Mouse (Mus musculus): ENCODE data around the gene Abca2. TPM values are rescaled to one million over a fixed set of nuclear protein-coding genes. Genes with fewer than 3 reads are reported as not detected.

The Abca2 gene
- polyA plus RNA-seq, 1 experiment = 51.0 TPM

- no peak for TF ChIP-seq POLR2A (IDR thresholded peaks at IDR 0.05; ENCODE audit: low read depth, low read length)
- TF ChIP-seq CTCF (conservative IDR thresholded peaks at IDR 0.05; ENCODE audit: insufficient read depth, insufficient read length, low read depth, low read length) = no peak
- WGBS = 71% methylated on average over 1 of the region's 1 CpGs
- peaks cover 8% of the 10 kb centered on the region; the same call in 1 of the 2 replicates for H3K4me1 ChIP-seq (ENCODE audit: control insufficient read depth, insufficient read depth, low read length)
- no peak for DNase-seq
- no peak overlapping the region for H3K27ac ChIP-seq (ENCODE audit: insufficient read depth, low read depth, low read length)
- H3K36me3 ChIP-seq (ENCODE audit: control insufficient read depth, insufficient read depth, low read length) = no peaks in the 10 kb centered on the region
- H3K4me3 ChIP-seq (ENCODE audit: insufficient read depth, low read depth, low read length) = no peak overlapping the region
- H3K27me3 ChIP-seq (replicated peaks; ENCODE audit: control insufficient read depth, insufficient read depth, low read length) = no peaks in the 10 kb centered on the region
Measured at GRCm38 (mm10) chr2:25397010-25397409, 31.5 kb upstream of the Abca2 start.

GRCm38 (mm10) chr2:25398065-25398464, 30.4 kb upstream of the Abca2 start:
- no peaks in the 10 kb centered on the region for H3K36me3 ChIP-seq (ENCODE audit: control insufficient read depth, insufficient read depth, low read length)
- DNase-seq = no peak
- H3K4me1 ChIP-seq (ENCODE audit: control insufficient read depth, insufficient read depth, low read length) = peaks cover 8% of the 10 kb centered on the region; the same call in 1 of the 2 replicates
- H3K27ac ChIP-seq (ENCODE audit: insufficient read depth, low read depth, low read length) = no peak overlapping the region
- 97% methylated on average over 7 of the region's 7 CpGs for WGBS
- TF ChIP-seq POLR2A (IDR thresholded peaks at IDR 0.05; ENCODE audit: low read depth, low read length) (no peak), CTCF (conservative IDR thresholded peaks at IDR 0.05; ENCODE audit: insufficient read depth, insufficient read length, low read depth, low read length) (no peak)
- no peaks in the 10 kb centered on the region for H3K27me3 ChIP-seq (replicated peaks; ENCODE audit: control insufficient read depth, insufficient read depth, low read length)
- no peak overlapping the region for H3K4me3 ChIP-seq (ENCODE audit: insufficient read depth, low read depth, low read length)

GRCm38 (mm10) chr2:25399051-25399450, 29.5 kb upstream of the Abca2 start, which contains the start of gene Npdc1:
Npdc1 (plus strand) TSS chr2:25399351.
- peaks cover 8% of the 10 kb centered on the region; the same call in 1 of the 2 replicates for H3K4me1 ChIP-seq (ENCODE audit: control insufficient read depth, insufficient read depth, low read length)
- H3K36me3 ChIP-seq (ENCODE audit: control insufficient read depth, insufficient read depth, low read length) = no peaks in the 10 kb centered on the region
- H3K27ac ChIP-seq (ENCODE audit: insufficient read depth, low read depth, low read length) = no peak within 1 kb of the TSS
- TF ChIP-seq POLR2A (IDR thresholded peaks at IDR 0.05; ENCODE audit: low read depth, low read length) (no peak), CTCF (conservative IDR thresholded peaks at IDR 0.05; ENCODE audit: insufficient read depth, insufficient read length, low read depth, low read length) (no peak)
- 84% methylated on average over 8 of the region's 8 CpGs for WGBS
- no peak within 1 kb of the TSS for H3K4me3 ChIP-seq (ENCODE audit: insufficient read depth, low read depth, low read length)
- no peak for DNase-seq
- no peaks in the 10 kb centered on the region for H3K27me3 ChIP-seq (replicated peaks; ENCODE audit: control insufficient read depth, insufficient read depth, low read length)

- 21% methylated on average over 16 of the region's 16 CpGs for WGBS
- no peaks in the 10 kb centered on the region for H3K36me3 ChIP-seq (ENCODE audit: control insufficient read depth, insufficient read depth, low read length)
- no peak overlapping the region for H3K27ac ChIP-seq (ENCODE audit: insufficient read depth, low read depth, low read length)
- no peak for DNase-seq
- TF ChIP-seq CTCF (conservative IDR thresholded peaks at IDR 0.05; ENCODE audit: insufficient read depth, insufficient read length, low read depth, low read length) (no peak), POLR2A (IDR thresholded peaks at IDR 0.05; ENCODE audit: low read depth, low read length) (no peak)
- H3K27me3 ChIP-seq (replicated peaks; ENCODE audit: control insufficient read depth, insufficient read depth, low read length) = no peaks in the 10 kb centered on the region
- peaks cover 7% of the 10 kb centered on the region; the same call in 1 of the 2 replicates for H3K4me1 ChIP-seq (ENCODE audit: control insufficient read depth, insufficient read depth, low read length)
- no peak overlapping the region for H3K4me3 ChIP-seq (ENCODE audit: insufficient read depth, low read depth, low read length)
Measured at GRCm38 (mm10) chr2:25400291-25400690, 28.2 kb upstream of the Abca2 start.

- Histone ChIP-seq H3K27ac (ENCODE audit: insufficient read depth, low read depth, low read length) (no peak overlapping the region), H3K27me3 (replicated peaks; ENCODE audit: control insufficient read depth, insufficient read depth, low read length) (no peaks in the 10 kb centered on the region), H3K36me3 (ENCODE audit: control insufficient read depth, insufficient read depth, low read length) (no peaks in the 10 kb centered on the region), H3K4me3 (ENCODE audit: insufficient read depth, low read depth, low read length) (no peak overlapping the region), H3K4me1 (ENCODE audit: control insufficient read depth, insufficient read depth, low read length) (peaks cover 4% of the 10 kb centered on the region; the same call in 1 of the 2 replicates)
- DNase-seq = peak; percentile 78
- no peak for TF ChIP-seq POLR2A (IDR thresholded peaks at IDR 0.05; ENCODE audit: low read depth, low read length)
- peak; percentile 70 for TF ChIP-seq CTCF (conservative IDR thresholded peaks at IDR 0.05; ENCODE audit: insufficient read depth, insufficient read length, low read depth, low read length)
- WGBS = 3% methylated on average over 17 of the region's 17 CpGs
Measured at GRCm38 (mm10) chr2:25400764-25401163, 27.7 kb upstream of the Abca2 start.

GRCm38 (mm10) chr2:25402377-25402971, 26.0 kb upstream of the Abca2 start:
- Histone ChIP-seq H3K4me1 (ENCODE audit: control insufficient read depth, insufficient read depth, low read length) (no peaks in the 10 kb centered on the region), H3K27ac (ENCODE audit: insufficient read depth, low read depth, low read length) (no peak overlapping the region), H3K36me3 (ENCODE audit: control insufficient read depth, insufficient read depth, low read length) (no peaks in the 10 kb centered on the region), H3K27me3 (replicated peaks; ENCODE audit: control insufficient read depth, insufficient read depth, low read length) (no peaks in the 10 kb centered on the region), H3K4me3 (ENCODE audit: insufficient read depth, low read depth, low read length) (peak overlapping the region; percentile 67)
- TF ChIP-seq POLR2A (IDR thresholded peaks at IDR 0.05; ENCODE audit: low read depth, low read length) (no peak), CTCF (conservative IDR thresholded peaks at IDR 0.05; ENCODE audit: insufficient read depth, insufficient read length, low read depth, low read length) (peak; percentile 82)
- DNase-seq = peak; percentile 87
- WGBS = 1% methylated on average over 13 of the region's 13 CpGs

- Histone ChIP-seq H3K4me1 (ENCODE audit: control insufficient read depth, insufficient read depth, low read length) (no peaks in the 10 kb centered on the region), H3K4me3 (ENCODE audit: insufficient read depth, low read depth, low read length) (peak overlapping the region; percentile 67), H3K27me3 (replicated peaks; ENCODE audit: control insufficient read depth, insufficient read depth, low read length) (no peaks in the 10 kb centered on the region), H3K27ac (ENCODE audit: insufficient read depth, low read depth, low read length) (no peak overlapping the region), H3K36me3 (ENCODE audit: control insufficient read depth, insufficient read depth, low read length) (no peaks in the 10 kb centered on the region)
- TF ChIP-seq POLR2A (IDR thresholded peaks at IDR 0.05; ENCODE audit: low read depth, low read length) (no peak), CTCF (conservative IDR thresholded peaks at IDR 0.05; ENCODE audit: insufficient read depth, insufficient read length, low read depth, low read length) (no peak)
- 1% methylated on average over 54 of the region's 54 CpGs for WGBS
- DNase-seq = peak; percentile 82
Measured at GRCm38 (mm10) chr2:25402972-25403601, 25.4 kb upstream of the Abca2 start.

Data from kidney, adult 2 months (tissue).